Mouse (Mus musculus) heart, adult 11 months (tissue): ENCODE measurements around the gene Abl1.

Experiments
- DNase-seq: peaks from one replicate; pipeline ENCODE4 v3.0.0; 2022

Abl1 gene

DNA sequence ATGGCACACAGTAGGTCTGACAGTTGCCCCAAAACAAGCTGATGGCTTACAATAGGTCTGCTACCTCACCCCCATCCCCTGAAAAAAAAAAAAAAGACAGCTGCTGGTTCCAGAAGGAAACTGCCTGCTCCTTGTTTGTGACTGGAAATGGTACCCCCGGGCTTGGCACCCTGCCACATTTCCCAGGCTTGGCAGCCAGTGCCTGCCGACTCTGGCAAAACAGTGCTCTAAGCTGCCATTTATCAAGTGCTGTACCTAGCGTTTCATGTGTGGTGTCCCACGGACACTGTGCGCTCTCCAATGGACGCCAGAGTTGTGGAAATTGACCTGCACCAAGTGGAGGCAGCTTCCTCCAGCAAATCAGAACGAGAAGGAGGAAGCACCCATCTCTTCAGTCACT is 139.7 kb downstream of the Abl1 start:
- no peak for DNase-seq

DNA sequence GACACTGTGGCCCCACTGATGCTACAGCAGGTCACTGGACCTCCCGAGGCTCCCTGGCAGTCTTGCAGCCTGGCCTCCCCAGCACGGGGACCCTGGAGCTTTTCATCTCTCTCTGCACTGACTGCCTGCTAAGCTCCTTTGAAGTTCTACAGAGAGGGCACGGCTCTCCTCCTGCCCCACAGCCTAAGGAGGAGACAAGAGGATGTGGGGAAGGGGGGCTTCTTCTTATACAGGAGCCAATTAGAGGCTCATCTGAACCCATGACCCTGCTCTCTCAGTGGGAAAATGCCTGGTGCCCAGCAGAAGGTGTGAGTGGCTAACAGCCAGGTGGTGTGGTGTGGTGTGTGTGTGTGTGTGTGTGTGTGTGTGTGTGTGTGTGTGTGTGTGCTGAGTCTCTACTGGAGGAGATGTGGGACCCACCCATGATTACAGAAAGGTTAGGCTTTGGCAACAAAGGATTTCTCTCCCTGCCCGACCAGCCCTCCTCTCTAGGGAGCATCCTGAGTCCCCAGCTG is 140.2 kb downstream of the Abl1 start:
- DNase-seq, result no peak

DNA sequence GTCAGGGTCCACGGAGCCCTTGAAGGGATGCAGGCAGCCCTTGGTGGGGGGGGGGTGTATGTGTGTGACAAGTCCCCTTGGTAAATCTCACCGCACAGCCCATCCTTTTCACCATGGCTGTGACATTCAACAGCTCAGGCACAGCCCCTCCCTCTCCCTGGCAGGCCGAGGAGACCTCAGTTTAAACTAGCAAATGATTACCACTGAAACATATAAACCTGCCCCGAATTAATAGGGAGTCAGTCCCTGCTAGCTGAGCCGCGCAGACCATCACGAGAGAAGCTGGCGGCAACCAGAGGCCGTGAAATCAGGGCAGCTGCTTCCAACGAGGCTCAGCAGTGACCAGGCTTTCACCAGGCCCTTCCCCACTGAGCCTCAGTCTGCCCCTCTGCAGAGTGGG is 147.9 kb downstream of the Abl1 start:
- DNase-seq, result no peak

DNA sequence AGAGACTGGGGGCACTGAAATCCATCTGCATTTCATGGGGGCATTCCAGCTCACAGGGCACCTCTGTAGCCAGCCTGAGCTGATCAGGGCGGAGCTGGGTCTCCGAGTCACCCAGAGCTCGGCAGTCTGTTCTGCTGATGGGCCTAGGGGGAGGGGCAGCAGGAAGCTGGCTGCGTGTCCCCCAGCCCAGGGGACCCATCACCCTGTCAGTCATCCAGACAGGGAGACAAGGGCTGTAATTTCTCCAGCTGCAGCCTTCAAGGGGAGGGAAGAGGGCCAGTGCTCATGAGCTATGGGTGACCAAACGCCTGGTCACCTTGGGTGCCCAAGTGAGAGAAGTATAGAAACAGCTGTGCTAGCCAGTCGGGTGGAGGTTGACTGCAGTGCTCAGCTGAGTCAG is 148.8 kb downstream of the Abl1 start:
- DNase-seq, result no peak

GRCm38 (mm10) chr2:31838868-31839267 is 150.7 kb downstream of the Abl1 start:
- no peak for DNase-seq

GRCm38 (mm10) chr2:31844729-31845136 is 156.6 kb downstream of the Abl1 start:
- no peak for DNase-seq

DNA sequence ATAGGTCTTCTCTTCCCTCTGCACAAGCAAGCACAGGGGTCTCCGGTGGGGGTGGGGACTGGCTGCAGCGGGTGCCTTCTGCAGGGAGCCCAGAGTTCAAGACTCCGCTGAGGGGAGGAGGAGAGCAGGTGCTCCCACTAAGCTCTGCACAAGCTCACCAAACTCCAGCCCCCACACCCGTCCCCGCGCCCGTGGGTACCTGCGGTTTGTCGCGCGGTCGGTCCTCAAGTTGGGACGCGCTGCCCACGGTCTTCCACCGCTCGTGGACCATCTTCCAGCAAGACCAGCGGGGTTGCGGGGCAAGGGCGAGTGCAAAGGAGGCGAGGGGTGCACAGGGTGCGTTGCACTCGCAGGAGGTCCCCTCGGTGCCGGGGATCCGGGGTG is 157.3 kb downstream of the Abl1 start:
- DNase-seq, result no peak

- DNase-seq, result no peak
Observed at GRCm38 (mm10) chr2:31845896-31846691, 157.9 kb downstream of the Abl1 start, which contains the start of gene Fibcd1. Gene Fibcd1 (minus strand): TSS chr2:31846005.

DNA sequence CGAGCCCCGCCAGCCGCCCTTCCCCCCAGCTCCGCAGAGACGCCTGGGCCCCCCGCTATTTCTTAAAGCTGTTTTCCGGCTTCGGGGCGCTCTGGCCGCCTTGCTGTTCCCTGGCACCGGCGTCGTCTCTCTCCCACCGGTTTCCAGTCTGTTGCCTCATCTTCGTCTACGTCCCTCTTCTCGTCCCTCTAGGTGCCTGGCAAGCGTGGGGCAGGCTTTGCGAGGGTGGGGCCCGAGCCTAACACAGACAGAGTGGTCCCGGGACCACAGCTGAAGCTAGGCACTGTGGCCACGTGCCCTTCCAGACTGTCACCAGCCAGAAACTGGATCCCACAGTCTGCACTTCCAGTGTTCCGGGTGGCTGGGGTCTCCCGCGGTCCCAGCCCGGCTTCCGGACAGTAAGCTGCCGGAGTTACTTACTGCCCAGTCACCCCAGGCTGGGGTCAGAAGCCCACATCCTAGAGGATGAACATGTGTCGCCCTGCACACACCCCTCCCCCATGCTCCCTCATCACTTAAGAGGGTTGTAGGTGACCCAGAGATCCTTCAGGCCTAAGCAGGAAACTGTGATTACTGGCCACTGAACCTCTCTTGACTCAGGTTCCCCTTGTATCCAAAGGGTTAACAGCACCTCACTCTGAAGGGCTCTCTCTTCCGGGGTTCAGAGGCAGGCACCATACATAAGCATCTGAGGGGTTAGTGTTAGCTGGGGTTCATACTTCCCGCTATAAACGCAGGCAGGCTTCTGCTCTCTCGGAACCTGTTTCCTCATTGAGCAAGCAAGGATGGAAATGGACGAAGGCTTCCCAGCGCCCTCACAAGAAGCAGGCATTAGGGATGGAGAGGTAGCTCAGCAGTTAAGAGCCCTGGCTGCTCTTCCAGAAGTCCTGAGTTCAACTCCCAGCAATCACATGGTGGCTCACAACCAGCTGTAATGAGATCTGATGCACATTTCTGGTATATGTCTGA is 158.8 kb downstream of the Abl1 start:
- DNase-seq, result no peak

- no peak for DNase-seq
Observed at GRCm38 (mm10) chr2:31847908-31848307, 159.7 kb downstream of the Abl1 start.

GRCm38 (mm10) chr2:31850141-31850540 is 162.0 kb downstream of the Abl1 start:
- no peak for DNase-seq
